Mouse (Mus musculus) 3T3-L1 (cell line): Measurements from ENCODE around the gene Myom3.

Source experiments
- DNase-seq: peaks from one replicate; pipeline ENCODE4 v3.0.0-alpha.2; 2015; ENCODE audit warnings: low read depth, low spot score

Gene Myom3

GRCm38 (mm10) chr4:135761048-135761447 is 1.5 kb downstream of the Myom3 start:
- DNase-seq = no peak

DNA sequence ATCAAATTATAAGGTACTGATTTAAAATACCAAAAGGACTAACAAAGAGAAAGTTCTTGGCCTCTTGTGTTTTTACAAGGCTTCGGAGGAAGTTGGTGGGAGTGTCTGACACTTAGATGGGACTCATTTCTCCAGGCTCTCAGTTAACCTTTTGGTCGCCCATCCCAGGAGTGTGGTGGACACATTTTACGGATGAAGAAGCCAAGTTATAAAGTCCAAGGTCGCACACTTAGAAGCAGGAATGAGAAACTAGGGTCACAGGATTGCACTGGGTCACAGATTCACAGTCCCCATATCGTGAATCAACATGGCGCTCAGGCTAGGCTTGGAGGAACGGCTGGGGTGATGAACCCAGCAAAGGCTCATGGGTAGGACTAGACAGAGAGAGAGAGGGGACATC is 2.1 kb downstream of the Myom3 start:
- no peak for DNase-seq

GRCm38 (mm10) chr4:135762251-135762906 is 2.9 kb downstream of the Myom3 start:
- no peak for DNase-seq

DNA sequence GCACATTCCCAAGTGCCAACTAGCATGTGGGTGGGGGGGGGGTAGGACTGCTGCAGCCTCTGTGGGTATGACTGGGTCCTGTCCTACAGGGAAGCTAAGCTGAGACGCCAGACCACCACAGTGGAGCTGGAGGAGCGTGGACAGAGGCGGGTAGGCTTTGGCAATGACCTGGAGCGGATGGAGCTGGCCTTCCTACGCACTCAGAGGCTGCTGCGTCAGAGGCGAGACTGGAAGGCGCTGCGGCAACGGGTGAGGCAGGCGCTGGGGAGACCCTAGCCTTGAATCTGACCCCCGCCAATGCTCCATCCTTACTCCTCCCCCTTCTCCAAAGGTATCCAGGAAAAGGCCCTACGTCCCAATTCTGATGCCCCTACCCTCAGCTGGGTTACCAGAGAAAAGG is 5.2 kb downstream of the Myom3 start:
- no peak for DNase-seq

- no peak for DNase-seq
Measured at GRCm38 (mm10) chr4:135765707-135766106, 6.2 kb downstream of the Myom3 start.

DNA sequence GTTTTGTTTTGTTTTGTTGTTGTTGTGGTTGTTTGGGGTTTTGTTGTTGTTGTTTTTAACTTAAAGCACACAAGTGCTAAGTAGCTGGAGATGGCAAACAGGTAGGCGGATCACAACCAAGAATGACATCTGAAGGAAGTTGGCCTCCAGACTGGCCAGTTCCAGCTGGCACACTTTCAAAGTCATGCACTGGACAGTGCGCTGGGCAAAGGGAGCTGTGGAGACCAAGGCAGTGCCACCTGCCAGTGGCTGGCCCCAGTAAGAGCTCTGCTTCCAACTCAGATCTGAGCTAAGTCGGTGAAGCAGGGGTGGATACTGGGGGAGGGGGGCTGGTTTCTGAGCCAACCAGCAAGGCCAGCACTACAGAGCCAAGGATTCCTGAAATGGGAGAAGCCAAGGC is 7.5 kb downstream of the Myom3 start:
- no peak for DNase-seq

DNA sequence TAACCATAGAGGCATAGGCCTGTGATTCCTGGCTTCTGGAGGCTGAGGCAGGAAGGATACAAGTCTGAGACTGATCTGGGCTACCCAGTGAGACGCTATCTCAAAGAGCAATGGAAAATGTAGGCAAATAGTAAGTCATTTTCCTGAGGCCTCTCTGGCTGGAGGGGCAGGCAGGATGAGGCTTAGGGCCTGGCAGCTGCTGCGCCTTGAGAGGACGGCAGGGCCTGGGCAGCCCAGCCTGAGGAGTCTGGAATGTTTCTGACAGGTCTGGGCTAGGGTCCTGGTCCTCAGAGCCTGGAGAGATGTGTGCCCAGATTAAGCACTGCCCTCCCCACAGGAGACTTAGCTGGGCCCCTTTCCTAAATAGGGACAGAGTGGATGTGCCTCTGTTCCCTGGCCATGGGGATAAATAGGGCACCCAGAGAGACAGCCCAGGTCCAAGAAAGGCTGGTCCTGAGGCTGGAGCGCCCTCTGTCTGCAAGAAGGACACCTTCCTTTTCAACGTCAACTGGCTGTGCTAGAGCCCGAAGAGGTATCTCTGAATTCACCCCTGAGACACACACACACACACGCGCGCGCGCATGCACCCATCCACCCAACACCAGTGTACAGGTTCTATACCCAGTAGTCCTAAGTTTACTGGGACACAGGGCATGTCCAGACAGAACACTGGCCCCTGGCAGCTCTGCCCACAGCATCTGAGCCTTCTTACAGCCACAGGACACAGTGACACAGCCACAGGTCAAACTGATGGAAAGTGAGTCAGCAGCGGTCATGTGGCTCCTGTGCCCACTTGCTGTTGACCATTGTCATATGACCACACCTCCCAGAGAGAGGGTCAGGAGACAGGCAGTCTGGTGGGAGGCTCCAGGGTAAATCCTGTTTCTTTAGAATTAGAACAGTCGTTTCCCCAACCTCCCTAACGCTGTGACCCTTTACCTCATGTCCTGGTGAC is 9.3 kb downstream of the Myom3 start:
- peak; percentile 47 for DNase-seq

DNA sequence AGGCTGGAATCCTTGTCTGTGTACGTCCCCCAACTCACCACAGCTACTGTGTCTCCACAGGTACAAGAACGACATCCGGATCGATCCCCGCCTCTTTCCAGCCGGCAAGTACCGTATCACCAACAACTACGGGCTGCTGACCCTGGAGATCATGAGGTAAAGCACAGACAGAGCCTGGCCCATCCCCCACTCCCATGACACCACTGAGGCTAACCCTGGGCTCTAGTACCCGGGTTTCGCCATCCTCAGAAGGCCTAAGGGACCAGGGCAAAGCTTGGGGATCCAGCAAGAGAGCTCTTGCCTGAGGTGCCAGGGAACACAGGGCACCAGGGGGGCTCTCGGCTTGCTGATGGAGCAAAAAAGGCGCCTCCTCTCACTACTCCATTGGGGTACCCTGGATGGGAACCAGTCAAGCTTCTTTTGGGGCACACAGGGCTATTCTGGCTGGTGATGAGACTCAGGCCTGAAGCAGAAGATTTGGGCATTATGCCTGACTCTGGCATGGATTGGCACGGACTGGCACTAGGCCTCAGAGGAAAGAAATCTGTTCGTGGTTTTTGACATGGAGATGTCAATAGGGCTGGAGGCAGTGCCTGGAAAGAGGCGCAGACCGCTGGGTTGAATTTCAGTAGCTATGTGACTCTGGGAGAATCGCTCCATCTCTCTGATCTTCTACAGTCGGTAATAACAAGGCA is 11.2 kb downstream of the Myom3 start:
- no peak for DNase-seq

DNA sequence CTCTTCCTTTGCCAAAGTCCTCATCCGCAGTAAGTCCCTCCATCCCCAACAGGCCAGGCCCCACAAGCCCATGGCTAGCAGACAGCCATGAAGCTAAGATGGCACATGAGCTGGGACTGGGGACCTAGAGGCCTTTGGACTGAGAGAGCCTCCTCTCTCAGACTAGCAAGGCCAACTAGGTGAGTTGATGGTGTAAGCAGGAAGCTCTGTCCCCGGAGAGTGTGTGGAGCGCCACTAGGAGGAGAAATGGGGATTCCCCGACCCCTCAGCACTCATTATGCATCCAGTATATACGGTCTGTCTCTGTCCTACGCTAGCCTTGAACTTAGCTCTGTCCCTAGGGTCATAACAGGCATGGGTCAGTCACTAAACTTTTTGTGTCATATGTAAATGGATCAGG is 12.1 kb downstream of the Myom3 start:
- no peak for DNase-seq

DNA sequence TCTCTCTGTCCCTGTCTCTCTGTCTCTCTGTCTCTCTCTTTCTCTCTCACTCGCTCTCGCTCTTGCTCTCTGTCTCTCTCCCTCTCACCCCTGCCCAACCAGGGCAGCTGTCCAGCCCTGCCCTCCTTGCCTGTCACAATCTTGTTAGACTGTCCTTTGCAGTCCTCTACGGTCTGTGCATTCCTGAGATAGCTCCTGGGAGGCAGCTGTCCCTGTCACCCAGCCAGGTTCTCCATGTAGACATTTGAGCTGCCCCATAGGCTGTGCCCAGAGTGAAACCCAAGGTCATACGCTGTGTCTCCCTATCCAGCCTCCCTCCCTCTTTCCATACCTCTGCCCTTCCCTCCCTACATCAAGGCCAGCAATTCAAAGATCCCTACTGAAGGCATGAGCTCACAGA is 13.2 kb downstream of the Myom3 start:
- no peak for DNase-seq

DNA sequence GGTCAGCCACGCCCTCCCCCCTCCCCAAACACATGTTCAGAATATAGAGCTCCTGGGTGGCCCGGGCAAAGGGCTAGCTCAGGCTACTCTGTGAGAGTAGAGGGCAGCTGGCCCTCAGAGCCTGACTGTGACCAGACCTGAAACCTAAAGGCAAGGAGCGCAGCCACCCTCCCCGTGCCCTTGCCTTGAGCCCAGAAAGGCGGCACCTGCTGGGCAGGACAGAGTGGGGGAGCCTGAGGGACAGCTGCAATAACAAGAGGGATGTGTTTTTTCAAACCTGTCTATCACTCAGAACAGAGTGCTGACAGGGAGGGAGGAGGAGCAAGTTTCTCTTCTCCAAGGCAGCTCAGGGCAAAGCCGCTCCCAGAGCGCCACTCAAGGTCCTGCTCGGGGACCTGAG is 15.0 kb downstream of the Myom3 start:
- DNase-seq = no peak

DNA sequence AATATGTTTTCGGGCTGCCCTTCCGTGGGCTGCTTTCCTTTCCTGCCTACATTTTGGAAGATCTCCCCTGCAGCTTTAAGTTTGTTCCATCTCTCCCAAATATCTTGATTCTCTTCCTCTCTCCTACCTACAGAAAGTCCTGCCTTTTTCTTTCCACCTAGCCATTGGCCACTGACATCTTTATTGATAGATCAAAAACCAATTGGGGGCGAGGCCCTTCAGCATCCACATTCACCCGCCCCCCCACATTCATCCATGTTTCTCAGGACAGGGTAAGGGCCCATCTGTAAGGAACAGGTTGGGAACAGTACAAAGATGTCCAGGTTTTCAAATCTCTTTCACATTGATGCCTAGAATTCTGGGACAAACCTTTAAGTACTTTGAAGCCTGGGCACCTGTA is 17.3 kb downstream of the Myom3 start:
- no peak for DNase-seq

DNA sequence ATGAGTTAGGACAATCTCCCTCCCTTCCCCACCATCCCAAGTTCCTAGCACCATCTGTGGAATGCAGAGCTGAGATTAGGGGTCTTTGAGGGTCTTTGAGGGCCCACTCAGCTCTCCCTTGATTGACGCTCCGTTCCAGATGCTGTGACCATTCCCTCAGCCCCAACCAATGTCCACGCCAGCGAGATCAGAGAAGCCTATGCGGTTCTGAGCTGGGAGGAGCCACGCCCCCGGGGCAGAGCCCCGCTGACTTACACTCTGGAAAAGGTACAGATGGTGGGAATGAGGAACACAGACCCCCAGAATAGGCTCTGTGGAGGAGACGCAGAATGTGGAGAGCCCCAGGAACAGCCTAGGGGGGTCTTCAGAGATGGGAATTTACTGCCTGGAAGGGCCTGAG is 20.1 kb downstream of the Myom3 start:
- no peak for DNase-seq

DNA sequence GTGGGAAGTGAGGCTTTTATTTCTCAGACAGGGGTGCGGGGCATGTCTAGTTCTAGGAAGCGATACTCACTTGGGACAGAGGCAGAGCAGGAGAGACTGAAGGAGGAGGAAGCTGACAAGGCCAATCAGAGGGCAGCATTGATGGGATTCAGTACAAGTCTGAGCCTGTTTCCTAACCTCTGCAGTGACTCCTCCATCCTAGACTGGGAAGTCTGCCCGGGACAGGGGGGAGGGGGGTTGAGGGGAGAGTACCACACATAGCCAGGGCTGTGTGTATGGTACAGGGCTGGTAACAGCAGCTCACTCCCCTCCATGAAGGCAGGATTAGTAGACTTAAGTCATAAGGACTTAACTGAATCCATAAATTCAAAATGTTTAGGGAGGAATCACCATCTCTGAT is 20.7 kb downstream of the Myom3 start:
- peak; percentile 12 for DNase-seq

GRCm38 (mm10) chr4:135781304-135781703 is 21.8 kb downstream of the Myom3 start:
- DNase-seq = no peak

GRCm38 (mm10) chr4:135786581-135786980 is 27.1 kb downstream of the Myom3 start:
- no peak for DNase-seq

DNA sequence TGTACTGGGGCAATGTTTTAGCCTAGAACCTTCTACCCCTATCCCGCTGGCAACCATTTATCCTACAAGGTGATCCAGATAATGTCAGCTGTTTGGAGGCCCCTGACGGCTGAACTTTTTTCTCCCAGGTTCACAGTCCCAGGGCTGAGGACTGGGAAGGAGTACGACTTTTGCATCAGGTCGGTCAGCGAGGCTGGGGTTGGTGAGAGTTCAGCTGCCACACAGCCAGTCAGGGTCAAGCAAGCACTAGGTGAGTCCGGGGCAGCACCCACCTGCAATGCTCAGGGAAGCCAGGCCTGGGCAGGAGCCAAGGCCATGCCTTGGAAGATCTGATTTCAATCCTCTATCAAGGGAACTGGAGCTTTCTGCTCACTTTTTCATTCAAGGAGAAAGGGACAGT is 27.8 kb downstream of the Myom3 start:
- no peak for DNase-seq

DNA sequence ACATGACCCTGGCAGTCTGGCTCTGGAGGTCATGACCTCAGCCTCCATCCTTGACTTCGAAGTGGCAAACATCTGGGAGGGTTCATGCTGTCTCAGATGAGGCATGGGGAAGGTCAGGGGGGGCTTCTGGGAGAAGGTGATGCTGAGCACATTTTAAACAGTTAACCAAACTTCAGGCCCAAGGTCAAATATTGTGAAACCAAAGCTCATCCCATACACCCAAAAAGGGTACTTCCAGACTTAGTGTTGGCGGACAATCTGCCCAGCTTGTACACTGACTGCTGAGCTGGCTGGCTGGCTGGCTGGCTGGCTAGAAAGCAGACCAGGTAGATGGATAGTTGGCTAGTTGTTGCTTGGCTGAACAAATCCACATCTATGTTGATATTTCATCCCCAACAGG is 29.6 kb downstream of the Myom3 start:
- DNase-seq = no peak

DNA sequence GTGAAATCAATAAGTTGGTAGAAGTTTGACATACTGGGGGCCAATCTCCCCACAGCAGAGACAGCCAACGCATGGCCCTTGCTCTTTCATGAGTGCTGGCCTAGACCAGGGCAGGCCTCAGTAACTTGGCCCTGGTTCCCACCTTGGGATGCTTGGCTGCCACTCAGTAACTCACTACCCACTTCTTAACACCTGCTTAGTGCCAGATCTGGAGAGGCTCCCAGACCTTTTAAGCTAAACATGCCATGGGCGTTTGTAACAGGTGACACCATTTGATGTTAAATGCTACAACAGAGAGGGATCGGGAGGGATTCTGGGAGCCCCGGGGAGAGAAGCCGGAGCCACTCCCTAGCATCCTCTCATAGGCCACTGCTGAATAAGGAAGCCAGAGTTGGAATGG is 33.3 kb downstream of the Myom3 start:
- DNase-seq = no peak

DNA sequence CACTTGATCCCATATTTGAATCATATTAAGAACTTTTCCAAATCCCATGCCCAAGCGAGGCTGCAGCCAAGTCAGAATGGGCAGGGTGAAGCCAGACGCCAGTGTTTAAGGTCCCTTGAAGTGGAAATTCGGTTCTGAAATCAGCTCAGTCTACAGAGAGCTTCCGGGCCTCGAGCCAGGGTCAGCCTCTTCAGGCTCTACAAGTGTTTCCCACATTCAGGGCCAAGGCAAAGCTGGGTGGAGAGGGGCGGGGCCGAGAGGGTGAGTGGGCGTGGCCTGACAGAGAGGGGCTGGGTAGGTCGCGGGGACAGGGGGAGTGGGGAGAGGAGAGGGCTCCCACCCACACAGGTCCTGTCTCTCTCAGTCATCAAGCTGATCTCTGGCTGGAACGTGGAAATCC is 38.4 kb downstream of the Myom3 start:
- DNase-seq = no peak

DNA sequence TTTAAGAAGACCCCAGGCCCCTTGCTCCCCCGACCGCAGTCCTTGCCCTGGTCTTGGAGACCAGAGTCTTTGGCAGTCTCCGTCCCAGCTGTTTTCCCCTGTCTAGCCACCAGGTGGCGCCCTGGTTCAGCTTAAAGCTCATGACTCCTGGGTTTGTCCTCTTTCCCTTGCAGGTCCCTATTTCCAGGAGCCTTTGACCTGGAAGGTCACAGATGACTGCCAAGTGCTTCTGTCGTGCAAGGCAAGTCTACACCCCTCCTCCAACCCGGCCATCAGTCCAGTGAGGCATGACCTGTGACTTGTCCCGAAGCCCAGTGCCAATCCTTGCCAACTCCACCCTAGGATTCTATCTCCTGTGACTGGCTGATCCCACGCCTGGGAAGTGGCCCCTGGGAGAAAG is 42.0 kb downstream of the Myom3 start:
- DNase-seq = peak; percentile 82

- DNase-seq = peak; percentile 29
Measured at GRCm38 (mm10) chr4:135803299-135803698, 43.8 kb downstream of the Myom3 start.

DNA sequence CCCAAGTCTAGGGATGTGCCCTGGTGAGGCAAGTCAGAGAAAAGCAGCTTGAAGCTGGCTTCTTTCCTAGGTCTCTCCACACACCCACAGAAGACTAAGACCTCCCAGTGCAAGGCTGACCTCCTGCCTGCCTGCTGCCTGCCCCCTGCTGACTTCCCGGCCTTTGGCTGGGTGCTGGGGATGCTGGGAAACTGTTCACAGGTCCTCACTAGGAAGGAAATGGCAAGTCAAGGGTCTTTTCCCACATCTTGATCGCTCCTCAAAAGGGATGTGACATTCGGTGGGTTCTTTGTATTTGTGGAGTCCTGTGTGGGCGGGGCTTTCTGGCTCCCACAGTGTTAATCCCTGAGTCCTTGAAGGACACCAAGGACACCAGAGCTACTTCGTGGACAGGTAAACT is 44.7 kb downstream of the Myom3 start:
- no peak for DNase-seq
